Mouse (Mus musculus) erythroblast, embryonic 14.5 days (primary cell): Measurements from ENCODE around the gene Pde11a.

Experiments
- GATA1 ChIP-seq: IDR thresholded peaks from 2 replicates; pipeline ENCODE4 v1.6.1; 2012; ENCODE audit warnings: low read length, inconsistent platforms, mixed read lengths
- TAL1 ChIP-seq: IDR thresholded peaks from 3 replicates; pipeline ENCODE4 v1.6.1; 2012; ENCODE audit warnings: low read length, inconsistent platforms, mixed read lengths

DNA sequence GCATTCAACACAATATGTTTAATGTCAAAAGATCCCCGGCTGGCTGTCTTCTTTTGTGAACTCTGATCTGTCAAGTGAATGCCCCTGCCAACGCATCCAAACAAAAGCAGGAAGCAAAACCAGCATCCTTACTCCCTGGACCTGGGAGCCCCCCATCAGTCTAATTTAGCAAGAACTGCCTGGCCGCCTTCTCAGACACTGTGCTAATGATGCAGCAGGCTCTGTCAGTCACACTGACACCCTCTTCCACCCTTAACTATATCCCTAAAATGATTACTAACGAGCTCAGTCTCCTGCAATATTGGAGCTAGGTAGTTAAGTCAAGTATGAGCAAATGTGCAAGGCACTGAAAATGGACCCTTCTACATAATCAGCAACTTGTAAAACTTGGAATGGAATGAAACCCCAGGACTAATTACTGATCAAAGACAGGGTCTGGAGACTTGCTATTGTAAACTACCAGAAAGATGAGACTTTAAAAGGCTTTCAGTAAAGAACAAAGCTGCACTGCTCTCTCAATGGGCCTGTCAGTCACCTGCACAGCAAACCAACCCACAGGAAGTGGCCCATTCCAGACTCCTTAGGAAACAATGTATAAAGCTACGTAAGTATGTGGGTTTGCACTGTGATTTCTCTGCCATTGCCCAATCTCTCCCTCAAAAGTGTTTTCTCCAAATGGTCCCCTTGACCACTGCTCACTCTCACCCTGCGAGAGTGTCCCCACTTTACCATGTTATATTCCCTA, 118.0 kb downstream of the Pde11a start:
- TF ChIP-seq TAL1, result no peak
- TF ChIP-seq GATA1, result no peak
